Mouse (Mus musculus) embryonic facial prominence, embryonic 14.5 days (tissue): ENCODE measurements around the gene Olfr222. TPM values are rescaled to one million over a fixed set of nuclear protein-coding genes. Genes with fewer than 3 reads are reported as not detected.

Source experiments
- ATAC-seq: fragments of 200-750 bp; cut with Nextera tagmentation; 2 replicates; pipeline ENCODE4 v1.8.0; 2017; ENCODE audit warnings: low read depth, moderate number of reproducible peaks, moderate TSS enrichment
- DNase-seq: peaks from one replicate; pipeline ENCODE4 v3.0.0-alpha.2; 2015; ENCODE audit warnings: low spot score
- H3K27ac ChIP-seq: fragments of 300-500 bp; sonication (generic); replicated peaks from 2 replicates; pipeline ENCODE4 v1.5.1; 2014; ENCODE audit warnings: low read depth, mild to moderate bottlenecking, low read length, moderate library complexity
- H3K27me3 ChIP-seq: fragments of 300-500 bp; sonication (generic); replicated peaks from 2 replicates; pipeline ENCODE4 v1.6.1; 2014; ENCODE audit warnings: low read length; ENCODE audit not compliant: control insufficient read depth, insufficient read depth
- H3K36me3 ChIP-seq: fragments of 300-500 bp; sonication (generic); 2 replicates; pipeline ENCODE4 v1.6.1; 2014; ENCODE audit warnings: low read length, mixed read lengths; ENCODE audit not compliant: control insufficient read depth, insufficient read depth
- H3K4me1 ChIP-seq: fragments of 300-500 bp; sonication (generic); 2 replicates; pipeline ENCODE4 v1.6.1; 2014; ENCODE audit warnings: antibody characterized with exemption, low read length; ENCODE audit not compliant: control insufficient read depth, insufficient read depth
- H3K4me2 ChIP-seq: fragments of 300-500 bp; sonication (generic); 2 replicates; pipeline ENCODE4 v1.6.1; 2014; ENCODE audit warnings: low read depth, mild to moderate bottlenecking, low read length, moderate library complexity, mixed read lengths
- H3K4me3 ChIP-seq: fragments of 300-500 bp; sonication (generic); 2 replicates; pipeline ENCODE4 v1.5.1; 2014; ENCODE audit warnings: low read depth, mild to moderate bottlenecking, low read length
- H3K9ac ChIP-seq: fragments of 300-500 bp; sonication (generic); 2 replicates; pipeline ENCODE4 v1.6.1; 2014; ENCODE audit warnings: low read depth, mild to moderate bottlenecking, low read length, moderate library complexity, mixed read lengths
- H3K9me3 ChIP-seq: fragments of 300-500 bp; sonication (generic); 2 replicates; pipeline ENCODE4 v1.6.1; 2016; ENCODE audit warnings: low read length; ENCODE audit not compliant: control insufficient read depth
- WGBS: fragments of 180-500 bp; shearing (Covaris S2); extraction: QIAGEN DNeasy Blood & Tissue Kit; methylation state at CpG from one replicate; pipeline ENCODE4 v1.1.7; 2014; 5-methylcytosine and 5-hydroxymethylcytosine counted together
- polyA plus RNA-seq: library from polyadenylated mRNA; unstranded; fragments of >200 nt; fragmentation: Nextera tagmentation; extraction: Ambion mirVana; gene quantifications from 2 replicates; pipeline ENCODE4 v1.2.1, GENCODE M21; 2014

The Olfr222 gene
- polyA plus RNA-seq, 1 experiment from 2014 or later, result 0.11 TPM

DNA sequence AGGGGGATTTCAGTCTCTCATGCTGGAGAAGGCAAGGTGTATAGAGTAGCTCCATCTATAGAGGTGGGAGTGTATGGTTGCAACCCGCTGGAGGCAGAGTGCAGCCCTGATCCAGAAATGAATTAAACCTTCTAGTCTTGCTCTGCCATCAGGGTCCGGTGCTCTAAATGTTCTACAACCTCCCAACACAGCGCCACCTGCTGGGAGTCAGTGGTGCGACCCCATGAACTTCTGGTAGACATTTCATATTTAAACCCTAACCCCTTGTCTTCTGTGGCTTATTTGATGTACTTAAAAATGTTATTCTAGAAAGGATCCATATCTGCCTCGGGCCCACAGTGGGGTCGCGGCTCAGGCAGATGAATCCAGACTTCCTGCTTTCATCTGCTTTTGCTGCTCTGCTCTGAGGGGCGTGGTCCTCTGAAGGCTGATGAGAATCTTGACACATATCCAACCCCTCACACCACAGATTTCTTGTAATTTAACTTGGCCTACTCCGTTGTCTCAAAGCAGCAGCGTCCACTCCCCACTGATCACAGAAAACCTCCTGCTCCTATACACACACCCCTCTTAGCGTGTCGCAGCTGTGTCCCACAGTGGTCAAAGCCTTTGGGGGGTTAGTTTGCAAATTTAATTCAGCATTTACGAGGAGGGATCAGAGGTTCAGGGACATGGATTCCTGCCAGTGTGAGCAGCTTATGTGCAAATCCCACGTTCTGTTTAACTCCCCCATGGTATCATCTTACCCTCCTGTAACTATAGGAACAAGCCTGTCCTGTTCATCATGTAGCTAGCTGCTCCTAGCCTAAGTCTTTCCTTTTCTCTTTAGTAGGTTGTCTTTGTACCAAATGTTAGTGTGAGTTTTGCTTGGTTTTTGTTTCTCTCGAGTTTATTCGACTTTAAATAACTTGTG, 38.6 kb downstream of the Olfr222 start:
- DNase-seq (peak; percentile 89), ATAC-seq (peak; percentile 91)
- WGBS, result 50% methylated on average over 16 of the region's 16 CpGs
- no peak overlapping the region; the same call in 1 of the 2 replicates for H3K9ac ChIP-seq
- peak overlapping the region; percentile 44 for H3K27ac ChIP-seq
- no peak overlapping the region for H3K4me3 ChIP-seq
- H3K9me3 ChIP-seq, result no peaks in the 10 kb centered on the region
- no peaks in the 10 kb centered on the region for H3K36me3 ChIP-seq
- peak overlapping the region; percentile 35 for H3K4me2 ChIP-seq
- H3K4me1 ChIP-seq, result no peaks in the 10 kb centered on the region
- no peaks in the 10 kb centered on the region for H3K27me3 ChIP-seq

DNA sequence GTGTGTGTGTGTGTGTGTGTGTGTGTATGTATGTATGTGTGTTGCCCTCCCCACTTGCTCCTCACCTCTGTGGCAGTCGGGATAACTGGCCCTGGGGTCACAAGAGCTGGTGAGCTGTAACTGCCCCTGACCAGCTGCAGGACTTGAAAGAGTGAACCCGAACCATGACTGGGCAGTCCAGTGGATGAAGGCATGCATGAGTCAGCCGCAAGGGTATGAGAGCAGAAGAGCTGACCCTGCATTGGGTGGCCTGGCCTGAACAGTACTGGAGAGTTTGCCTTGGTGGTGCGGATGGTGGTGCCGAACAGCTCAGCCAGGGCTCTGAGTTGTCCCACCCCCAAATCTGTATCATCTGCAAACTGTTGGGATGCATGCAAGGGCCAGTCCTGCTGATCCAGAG, 44.5 kb downstream of the Olfr222 start:
- no peak for DNase-seq
- no peak for ATAC-seq
- WGBS, result 68% methylated on average over 5 of the region's 5 CpGs
- H3K4me2 ChIP-seq, result no peak overlapping the region
- H3K36me3 ChIP-seq, result no peaks in the 10 kb centered on the region
- no peaks in the 10 kb centered on the region for H3K9me3 ChIP-seq
- H3K4me1 ChIP-seq, result no peaks in the 10 kb centered on the region
- no peak overlapping the region for H3K27ac ChIP-seq
- no peak overlapping the region for H3K9ac ChIP-seq
- no peaks in the 10 kb centered on the region for H3K27me3 ChIP-seq
- no peak overlapping the region for H3K4me3 ChIP-seq

- no peaks in the 10 kb centered on the region for H3K9me3 ChIP-seq
- DNase-seq, result no peak
- no peaks in the 10 kb centered on the region for H3K27me3 ChIP-seq
- WGBS, result 59% methylated on average over 6 of the region's 6 CpGs
- no peak overlapping the region for H3K27ac ChIP-seq
- H3K4me3 ChIP-seq, result no peak overlapping the region
- H3K9ac ChIP-seq, result no peak overlapping the region
- H3K4me1 ChIP-seq, result no peaks in the 10 kb centered on the region
- no peaks in the 10 kb centered on the region for H3K36me3 ChIP-seq
- ATAC-seq, result no peak
- no peak overlapping the region for H3K4me2 ChIP-seq
Observed at GRCm38 (mm10) chr11:59530870-59531535, 45.0 kb downstream of the Olfr222 start.

DNA sequence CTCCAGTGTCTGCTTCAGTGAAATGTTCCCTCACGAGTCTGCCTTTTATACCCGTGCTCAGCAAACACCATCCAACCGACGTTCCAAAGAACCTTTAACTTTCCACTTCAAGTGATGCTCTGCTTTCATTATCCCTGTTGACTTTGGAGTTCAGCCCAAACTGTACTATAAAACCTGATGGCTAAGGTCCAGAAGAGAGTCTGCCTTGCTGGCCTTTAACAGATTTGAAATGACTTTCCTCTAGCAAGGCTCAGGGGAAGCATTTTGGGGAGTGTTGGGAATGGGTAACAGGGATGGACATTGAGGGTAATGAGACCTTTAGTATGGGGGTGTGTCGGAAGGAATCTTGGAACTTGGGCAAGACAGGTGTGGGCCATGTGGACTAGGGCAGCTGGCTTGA, 45.8 kb downstream of the Olfr222 start:
- ATAC-seq, result no peak
- Histone ChIP-seq H3K4me3 (no peak overlapping the region), H3K27me3 (no peaks in the 10 kb centered on the region), H3K36me3 (no peaks in the 10 kb centered on the region), H3K4me1 (no peaks in the 10 kb centered on the region), H3K9me3 (no peaks in the 10 kb centered on the region), H3K27ac (no peak overlapping the region), H3K9ac (no peak overlapping the region), H3K4me2 (no peak overlapping the region)
- WGBS, result 68% methylated on average over 5 of the region's 5 CpGs
- DNase-seq, result no peak

- 45% methylated on average over 8 of the region's 8 CpGs for WGBS
- Histone ChIP-seq H3K4me1 (no peaks in the 10 kb centered on the region), H3K9ac (no peak within 1 kb of the TSS), H3K9me3 (peaks cover 5% of the 10 kb centered on the region; the same call in 1 of the 2 replicates), H3K27ac (no peak within 1 kb of the TSS), H3K27me3 (no peaks in the 10 kb centered on the region), H3K4me2 (no peak within 1 kb of the TSS), H3K36me3 (no peaks in the 10 kb centered on the region), H3K4me3 (no peak within 1 kb of the TSS)
- ATAC-seq (no peak), DNase-seq (no peak)
Observed at GRCm38 (mm10) chr11:59526472-59527080, 49.5 kb downstream of the Olfr222 start, which contains the start of gene Zkscan17. Zkscan17 (minus strand) TSS chr11:59526751.

- peaks cover 5% of the 10 kb centered on the region; the same call in 1 of the 2 replicates for H3K9me3 ChIP-seq
- H3K9ac ChIP-seq, result no peak overlapping the region
- no peaks in the 10 kb centered on the region for H3K4me1 ChIP-seq
- H3K27me3 ChIP-seq, result no peaks in the 10 kb centered on the region
- ATAC-seq (no peak; the same call in 1 of the 2 replicates), DNase-seq (peak; percentile 90)
- no peaks in the 10 kb centered on the region for H3K36me3 ChIP-seq
- no peak overlapping the region for H3K4me2 ChIP-seq
- WGBS, result 10% methylated on average over 10 of the region's 10 CpGs
- no peak overlapping the region for H3K4me3 ChIP-seq
- no peak overlapping the region for H3K27ac ChIP-seq
Observed at GRCm38 (mm10) chr11:59525237-59525636, 50.8 kb downstream of the Olfr222 start.

DNA sequence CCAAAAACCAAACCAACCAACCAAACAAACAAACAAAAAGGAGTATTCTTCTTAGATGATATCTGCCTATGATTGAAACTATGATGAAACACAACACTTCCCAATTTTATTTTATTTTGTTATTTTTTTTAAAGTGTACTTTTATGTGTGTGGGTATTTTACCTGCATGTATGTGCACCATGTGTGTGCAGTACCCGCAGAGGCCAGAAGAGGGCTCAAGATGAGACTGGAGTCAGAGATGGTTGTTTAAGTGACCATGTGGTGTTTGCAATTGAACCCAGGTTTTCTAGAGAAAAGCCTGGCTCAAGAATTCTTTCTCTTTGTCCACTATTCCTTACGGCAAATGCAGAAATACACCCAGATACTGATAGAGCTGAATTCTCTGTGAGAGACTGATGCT, 51.9 kb downstream of the Olfr222 start:
- Histone ChIP-seq H3K4me1 (no peaks in the 10 kb centered on the region), H3K4me2 (no peak overlapping the region), H3K27me3 (no peaks in the 10 kb centered on the region), H3K4me3 (no peak overlapping the region), H3K9ac (no peak overlapping the region), H3K27ac (no peak overlapping the region), H3K36me3 (no peaks in the 10 kb centered on the region), H3K9me3 (peaks cover 5% of the 10 kb centered on the region; the same call in 1 of the 2 replicates)
- ATAC-seq (no peak), DNase-seq (no peak)
- WGBS, result 95% methylated on average over 2 of the region's 2 CpGs
